Mouse (Mus musculus): ENCODE data around the gene Gm11114. TPM values are rescaled to one million over a fixed set of nuclear protein-coding genes. Genes with fewer than 3 reads are reported as not detected.

The Gm11114 gene
- total RNA-seq, 1 experiment from 2014 or later, result not detected

DNA sequence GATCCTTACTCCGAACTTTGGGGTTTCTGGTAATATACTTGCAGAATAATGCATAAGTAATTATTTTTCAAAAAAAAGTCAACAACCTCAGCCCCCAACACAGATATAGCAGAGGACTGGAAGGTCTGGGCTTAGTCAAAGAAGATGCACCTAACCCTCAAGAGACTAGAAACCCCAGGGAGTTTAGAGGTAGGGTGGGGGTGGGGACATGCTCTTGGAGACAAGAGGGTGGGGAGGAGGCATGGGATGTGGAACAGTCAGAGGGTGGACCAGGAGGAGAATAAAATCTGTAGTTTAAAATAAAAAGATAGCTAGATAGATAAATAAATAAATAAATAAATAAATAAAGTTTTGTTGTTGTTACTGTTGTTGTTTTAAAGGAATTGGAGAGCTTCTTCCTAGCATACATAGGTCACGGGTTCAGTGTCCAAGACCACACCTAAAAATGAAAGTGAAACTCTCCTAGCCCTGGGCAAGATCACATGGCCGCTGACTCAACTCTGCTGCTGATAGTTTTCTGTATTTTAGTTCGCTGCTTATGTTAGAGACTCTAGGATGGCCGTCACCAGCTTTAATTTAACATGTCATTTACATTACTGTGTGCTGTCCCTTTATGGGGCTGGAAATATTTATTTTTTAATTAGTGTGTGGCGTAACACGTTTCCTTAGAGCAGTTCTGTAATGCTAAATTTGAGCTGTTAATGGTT, 44.7 kb downstream of the Gm11114 start:
- no peak for DNase-seq

Other genes starting within 250 kb of the Gm11114 start
- 9.7 and 14.9 TPM in 2 replicates for gene Tent5a, start 14.6 kb downstream of the Gm11114 start, total RNA-seq (2021)